19 mouse cellular contexts compared by ENCODE assay signal in the genomic region with DNA sequence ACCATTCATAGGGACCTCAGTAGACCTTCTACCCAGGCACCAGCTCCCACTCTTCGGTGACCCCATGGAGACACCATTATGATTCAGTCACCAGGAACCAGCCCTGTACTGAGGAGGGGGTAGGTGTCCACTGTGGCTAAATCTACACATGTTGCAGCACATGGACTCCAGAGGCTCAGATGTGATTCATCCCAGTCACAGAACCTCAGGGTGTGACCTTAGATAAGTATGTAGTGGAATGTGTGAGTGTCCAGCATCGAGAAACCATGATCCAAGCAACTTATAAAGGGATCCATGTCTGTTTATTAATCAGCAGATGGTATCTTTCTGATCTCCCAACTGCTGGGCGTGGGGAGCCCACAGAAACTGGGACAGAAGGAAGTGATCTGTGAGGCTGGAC. TPM values are rescaled to one million over a fixed set of nuclear protein-coding genes. Genes with fewer than 3 reads are reported as not detected.
DNase-seq lines count a peak whose midpoint lies in the region; ATAC-seq and TF ChIP-seq lines count a peak whose summit lies in the region.
"Had no signal": no experiment of that assay in that cellular context is flagged by ENCODE, and none has a peak within 500 bp of the region (broad histone marks: within the 10 kb centered on the region; RNA-seq: fewer than 3 reads in every experiment).

No protein-coding gene starts in this region.

- no peaks in the 10 kb centered on the region for H3K27me3 ChIP-seq in intestine, embryonic 14.5 days (replicated peaks; ENCODE audit: control insufficient read depth, insufficient read depth, low read length)
- H3K27me3 ChIP-seq in intestine, embryonic 16.5 days (replicated peaks; ENCODE audit: control insufficient read depth, insufficient read depth, low read length), result no peaks in the 10 kb centered on the region
- no peaks in the 10 kb centered on the region for H3K27me3 ChIP-seq in lung, postnatal 0 days (replicated peaks; ENCODE audit: insufficient read depth, low read length)
- no peaks in the 10 kb centered on the region for H3K27me3 ChIP-seq in testis, adult 2 months (ENCODE audit: control insufficient read depth, insufficient read depth, low read length)
- H3K27me3 ChIP-seq: embryonic facial prominence, embryonic 13.5 days; forebrain, embryonic 12.5 days had no signal

- no peak for TF ChIP-seq EP300 in lung, postnatal 0 days (IDR thresholded peaks at IDR 0.05)

- DNase-seq in intestine, embryonic 14.5 days (ENCODE audit: low spot score), result peak; percentile 46
- peak; percentile 61 for DNase-seq in lung, postnatal 0 days (ENCODE audit: low spot score)
- DNase-seq in lung, adult 2 months, result no peak
- no peak for DNase-seq in testis, postnatal 14 days (ENCODE audit: low spot score)
- DNase-seq in adrenal gland, adult (ENCODE audit: inconsistent age in 2 of 2, low spot score in 1 of 2), result no peak
- DNase-seq: adrenal gland, postnatal 10 days; cerebellum, adult 11-12 months; cerebellum, adult 9-10 months; cerebellum, postnatal 25 days; gastrocnemius, postnatal 10 days had no signal

- TF ChIP-seq POLR2A in lung, adult 2 months (IDR thresholded peaks at IDR 0.05; ENCODE audit: borderline replicate concordance, extremely low read depth, low read depth, low read length), result no peak
- no peak for TF ChIP-seq POLR2A in testis, adult 2 months (IDR thresholded peaks at IDR 0.05; ENCODE audit: control insufficient read depth, low read depth, low read length)

- TF ChIP-seq CTCF in lung, postnatal 0 days (IDR thresholded peaks at IDR 0.05), result no peak
- no peak for TF ChIP-seq CTCF in lung, adult 2 months (IDR thresholded peaks at IDR 0.05; ENCODE audit: insufficient read depth, low read length)
- no peak for TF ChIP-seq CTCF in testis, adult 2 months (IDR thresholded peaks at IDR 0.05; ENCODE audit: control insufficient read depth, insufficient read depth, insufficient replicate concordance, low read depth, low read length)

- ATAC-seq in intestine, embryonic 14.5 days (replicated peaks; ENCODE audit: low FRiP score, low TSS enrichment, low read depth), result no peak
- ATAC-seq in intestine, embryonic 16.5 days, result no peak
- ATAC-seq in lung, postnatal 0 days, result peak; percentile 83
- ATAC-seq: forebrain, embryonic 16.5 days had no signal

- no peaks in the 10 kb centered on the region for H3K36me3 ChIP-seq in intestine, embryonic 14.5 days (ENCODE audit: control insufficient read depth, insufficient read depth, low read length)
- no peaks in the 10 kb centered on the region for H3K36me3 ChIP-seq in intestine, embryonic 16.5 days (ENCODE audit: control insufficient read depth, insufficient read depth, low read length)
- no peaks in the 10 kb centered on the region for H3K36me3 ChIP-seq in lung, postnatal 0 days (ENCODE audit: insufficient read depth, low read length)
- no peaks in the 10 kb centered on the region for H3K36me3 ChIP-seq in testis, adult 2 months (ENCODE audit: control insufficient read depth, insufficient read depth, low read length)
- H3K36me3 ChIP-seq: embryonic facial prominence, embryonic 13.5 days; forebrain, embryonic 12.5 days; heart, embryonic 12.5 days; hindbrain, embryonic 10.5 days had no signal

- no peaks in the 10 kb centered on the region for H3K4me1 ChIP-seq in intestine, embryonic 14.5 days (replicated peaks; ENCODE audit: control insufficient read depth, insufficient read depth, low read length)
- no peaks in the 10 kb centered on the region for H3K4me1 ChIP-seq in intestine, embryonic 16.5 days (ENCODE audit: control insufficient read depth, insufficient read depth, low read length)
- H3K4me1 ChIP-seq in lung, postnatal 0 days (ENCODE audit: insufficient read depth, low read depth, low read length), result 0 out of 2 replicates have a peak, but pooled peaks cover 2% of the 10 kb centered on the region
- H3K4me1 ChIP-seq in lung, adult 2 months (ENCODE audit: control insufficient read depth, insufficient read depth, low read length), result no peaks in the 10 kb centered on the region
- H3K4me1 ChIP-seq in testis, adult 2 months (ENCODE audit: control insufficient read depth, insufficient read depth, low read length), result no peaks in the 10 kb centered on the region
- H3K4me1 ChIP-seq: embryonic facial prominence, embryonic 13.5 days; forebrain, embryonic 12.5 days; heart, embryonic 12.5 days; hindbrain, embryonic 10.5 days had no signal

- H3K9me3 ChIP-seq in intestine, embryonic 14.5 days (ENCODE audit: control insufficient read depth, low read length), result no peaks in the 10 kb centered on the region
- H3K9me3 ChIP-seq in intestine, embryonic 16.5 days (ENCODE audit: control insufficient read depth, low read length), result no peaks in the 10 kb centered on the region
- H3K9me3 ChIP-seq in lung, postnatal 0 days (ENCODE audit: low read length), result no peaks in the 10 kb centered on the region
- H3K9me3 ChIP-seq: embryonic facial prominence, embryonic 13.5 days; forebrain, embryonic 12.5 days; heart, embryonic 12.5 days; hindbrain, embryonic 10.5 days had no signal

- no peak overlapping the region for H3K9ac ChIP-seq in intestine, embryonic 14.5 days (ENCODE audit: low read length)
- no peak overlapping the region for H3K9ac ChIP-seq in intestine, embryonic 16.5 days (ENCODE audit: low read depth, low read length)
- H3K9ac ChIP-seq in lung, postnatal 0 days (replicated peaks; ENCODE audit: low read depth), result no peak overlapping the region
- H3K9ac ChIP-seq: embryonic facial prominence, embryonic 13.5 days; forebrain, embryonic 12.5 days; heart, embryonic 12.5 days; hindbrain, embryonic 14.5 days had no signal

- 74% methylated on average over 3 of the region's 3 CpGs for WGBS in intestine, embryonic 14.5 days
- WGBS in intestine, embryonic 16.5 days, result 59% methylated on average over 3 of the region's 3 CpGs
- WGBS in lung, postnatal 0 days, result 49% methylated on average over 3 of the region's 3 CpGs
- 53% methylated on average over 3 of the region's 3 CpGs for WGBS in lung, adult 2 months

- H3K4me2 ChIP-seq in intestine, embryonic 14.5 days (ENCODE audit: low read length), result no peak overlapping the region
- H3K4me2 ChIP-seq in intestine, embryonic 16.5 days (ENCODE audit: low read depth, low read length), result no peak overlapping the region
- H3K4me2 ChIP-seq in lung, postnatal 0 days (replicated peaks; ENCODE audit: low read depth, low read length), result no peak overlapping the region
- H3K4me2 ChIP-seq: embryonic facial prominence, embryonic 13.5 days; forebrain, embryonic 12.5 days; heart, embryonic 12.5 days; hindbrain, embryonic 14.5 days had no signal

- H3K4me3 ChIP-seq in intestine, embryonic 14.5 days (ENCODE audit: low read depth, low read length), result no peak overlapping the region
- no peak overlapping the region for H3K4me3 ChIP-seq in intestine, embryonic 16.5 days (ENCODE audit: low read length)
- no peak overlapping the region for H3K4me3 ChIP-seq in lung, postnatal 0 days (ENCODE audit: low read depth, low read length)
- no peak overlapping the region for H3K4me3 ChIP-seq in lung, adult 2 months (replicated peaks; ENCODE audit: extremely low read depth, low read depth, low read length)
- H3K4me3 ChIP-seq in testis, adult 2 months (ENCODE audit: control insufficient read depth, low read depth, low read length), result peak overlapping the region; percentile 52
- H3K4me3 ChIP-seq: embryonic facial prominence, embryonic 13.5 days; forebrain, embryonic 12.5 days; heart, adult 2 months; heart, embryonic 12.5 days; hindbrain, embryonic 10.5 days had no signal

- H3K27ac ChIP-seq in intestine, embryonic 14.5 days (ENCODE audit: low read depth), result no peak overlapping the region
- no peak overlapping the region for H3K27ac ChIP-seq in intestine, embryonic 16.5 days (ENCODE audit: low read length)
- H3K27ac ChIP-seq in lung, postnatal 0 days (ENCODE audit: low read length), result no peak overlapping the region
- H3K27ac ChIP-seq in testis, adult 2 months (ENCODE audit: control insufficient read depth, insufficient read depth, low read depth, low read length), result no peak overlapping the region
- H3K27ac ChIP-seq: embryonic facial prominence, embryonic 13.5 days; forebrain, embryonic 12.5 days; heart, adult 2 months; hindbrain, embryonic 10.5 days; hindbrain, embryonic 14.5 days had no signal

RNA-seq across cellular contexts. Expression of a gene that starts 18.2 kb away (rescaled TPM):
- 0.52 and 0.72 TPM in 2 replicates for polyA plus RNA-seq in intestine, embryonic 14.5 days (2014; fragmentation: Nextera tagmentation; extraction: Ambion mirVana)
- polyA plus RNA-seq in intestine, embryonic 16.5 days (2015; fragmentation: Nextera tagmentation; extraction: Ambion mirVana), result 0.37 and 0.40 TPM in 2 replicates
- polyA plus RNA-seq in lung, postnatal 0 days (2015; fragmentation: Nextera tagmentation; extraction: Ambion mirVana), result 2.4 and 3.4 TPM in 2 replicates
- polyA plus RNA-seq in lung, adult 2 months (2012; rRNA removed), result 6.7 and 7.8 TPM in 2 replicates
- 1.6 and 2.1 TPM in 2 replicates for polyA plus RNA-seq in testis, adult 2 months (2012; rRNA removed)

Comparison
In these comparisons a context has a peak if more than half of its experiments do, and no peak if none do; other contexts are left out.
1. DNase-seq: peak in intestine, embryonic 14.5 days (single experiment) and lung, postnatal 0 days (single experiment); none in lung, adult 2 months (single experiment), testis, postnatal 14 days (single experiment) and adrenal gland, adult (0 of 2).